Mouse (Mus musculus) v-Abl transformed pro-B cells (cell line): Measurements from ENCODE around the gene Veph1.

Experiments
- in situ Hi-C, 2 experiments: fragments of 400-800 bp; cut with MboI; formaldehyde crosslinking; loops; one replicate each; pipeline ENCODE4 v1.15.1; 2025; ENCODE audit not compliant: unreplicated experiment in 2 of 2

The Veph1 gene

DNA sequence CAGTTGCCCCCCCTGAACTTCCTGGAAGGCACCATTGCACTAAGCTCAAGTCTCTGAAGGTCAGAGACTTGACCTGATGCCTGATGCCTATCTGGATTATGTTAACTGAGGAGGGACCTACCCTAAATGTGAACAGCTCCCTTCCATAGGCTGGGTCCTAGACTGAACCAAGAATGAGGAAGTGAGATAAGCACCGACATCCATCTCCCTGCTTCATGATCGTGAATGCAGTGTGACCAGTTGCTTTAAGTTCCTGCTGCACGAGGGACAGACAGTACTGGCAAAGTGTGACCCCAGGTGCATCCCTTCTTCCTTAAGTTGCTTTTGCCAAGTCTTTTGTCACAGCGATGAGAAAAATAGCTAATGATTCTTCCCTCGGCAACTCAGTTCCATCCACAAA is 166.9 kb downstream of the Veph1 start:
- in situ Hi-C loops, result no loop called here

DNA sequence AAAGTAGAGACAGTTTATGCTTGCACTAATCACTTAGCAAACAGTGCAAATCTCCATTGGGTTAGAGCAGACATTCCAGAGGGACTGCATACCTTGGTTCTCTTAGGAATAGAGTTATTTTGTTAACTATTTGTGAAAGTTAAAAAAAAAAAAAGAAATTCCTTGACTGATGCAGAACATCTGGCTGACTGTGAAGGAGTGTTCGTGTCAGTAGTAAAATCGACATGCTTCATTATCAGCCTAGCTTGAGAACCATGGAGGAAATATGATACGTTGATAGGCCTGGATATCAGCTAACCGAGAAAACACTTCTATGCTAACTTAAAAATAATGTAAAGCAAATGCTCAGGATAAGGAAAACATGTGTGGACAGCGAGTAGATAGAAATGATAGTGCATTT is 191.1 kb downstream of the Veph1 start:
- in situ Hi-C loops, result no loop called here

GRCm38 (mm10) chr3:66102599-66102932 is 194.1 kb downstream of the Veph1 start:
- in situ Hi-C loops, result no loop called here

- in situ Hi-C loops, result no loop called here
These were observed 194.6 kb downstream of the Veph1 start for GRCm38 (mm10) chr3:66101809-66102598.

GRCm38 (mm10) chr3:66101074-66101473 is 195.6 kb downstream of the Veph1 start:
- in situ Hi-C loops, result no loop called here

DNA sequence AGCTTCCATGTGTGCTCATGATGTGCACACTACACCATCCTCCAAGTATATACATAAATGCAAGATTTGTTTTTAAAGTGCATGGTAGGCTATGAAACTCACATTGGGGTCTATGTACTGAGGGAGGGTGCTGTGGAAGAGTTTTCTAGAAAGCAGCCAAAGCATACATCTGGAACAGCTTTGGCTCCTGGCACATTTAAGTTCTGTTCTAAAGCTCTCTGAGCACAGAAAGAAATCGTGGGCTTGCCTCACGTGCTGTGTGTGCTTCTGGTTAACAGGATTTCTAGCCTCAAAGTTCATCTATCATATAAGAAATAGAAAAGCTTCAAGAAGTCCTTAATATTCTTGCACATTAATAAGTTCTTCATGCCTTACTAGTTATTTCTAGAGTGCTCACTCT is 204.9 kb downstream of the Veph1 start:
- in situ Hi-C loops, result no loop called here

DNA sequence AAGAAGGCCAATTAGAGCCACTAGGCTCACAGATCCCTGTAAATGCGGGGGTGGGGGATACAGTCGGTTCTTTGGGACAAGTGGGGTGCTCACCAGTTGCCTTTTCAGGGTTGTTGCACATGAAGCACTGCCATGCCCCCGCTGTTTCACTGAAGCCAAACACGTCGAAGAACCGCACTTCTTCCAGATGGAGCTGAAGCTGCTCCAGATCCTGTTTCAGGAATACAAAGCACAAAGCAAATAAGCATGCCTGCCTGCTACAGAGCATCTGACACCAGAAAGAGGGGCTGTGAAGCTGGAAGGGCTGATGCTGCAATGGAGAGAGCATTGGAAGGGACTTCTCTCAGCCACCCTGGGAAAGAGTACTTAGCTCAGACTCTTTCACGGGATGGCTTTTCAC is 209.0 kb downstream of the Veph1 start:
- in situ Hi-C loops, result no loop called here

GRCm38 (mm10) chr3:66083856-66084255 is 212.8 kb downstream of the Veph1 start:
- in situ Hi-C loops, result no loop called here

DNA sequence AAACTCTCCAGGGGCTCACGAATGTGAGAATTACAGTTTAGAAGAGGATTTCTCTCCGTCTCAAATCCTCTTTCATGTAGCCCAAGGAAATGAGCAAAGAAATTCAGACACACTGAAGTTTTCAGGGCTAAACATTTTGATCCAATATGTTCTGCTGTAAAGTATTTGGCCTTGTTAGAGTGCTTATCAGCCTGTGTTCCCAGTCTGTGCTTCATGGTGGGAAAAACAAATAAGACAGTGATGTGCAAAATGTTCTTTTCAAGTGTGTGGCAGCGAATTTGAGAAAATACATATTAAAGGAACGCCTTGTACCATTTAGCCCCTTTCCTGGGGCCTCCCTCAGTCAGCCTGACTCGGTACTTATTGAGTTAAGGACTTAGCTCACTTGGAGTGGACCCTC is 213.2 kb downstream of the Veph1 start:
- in situ Hi-C loops, result no loop called here

GRCm38 (mm10) chr3:66082975-66083374 is 213.7 kb downstream of the Veph1 start:
- in situ Hi-C loops, result no loop called here

GRCm38 (mm10) chr3:66081363-66081736 is 215.3 kb downstream of the Veph1 start:
- in situ Hi-C loops, result no loop called here

DNA sequence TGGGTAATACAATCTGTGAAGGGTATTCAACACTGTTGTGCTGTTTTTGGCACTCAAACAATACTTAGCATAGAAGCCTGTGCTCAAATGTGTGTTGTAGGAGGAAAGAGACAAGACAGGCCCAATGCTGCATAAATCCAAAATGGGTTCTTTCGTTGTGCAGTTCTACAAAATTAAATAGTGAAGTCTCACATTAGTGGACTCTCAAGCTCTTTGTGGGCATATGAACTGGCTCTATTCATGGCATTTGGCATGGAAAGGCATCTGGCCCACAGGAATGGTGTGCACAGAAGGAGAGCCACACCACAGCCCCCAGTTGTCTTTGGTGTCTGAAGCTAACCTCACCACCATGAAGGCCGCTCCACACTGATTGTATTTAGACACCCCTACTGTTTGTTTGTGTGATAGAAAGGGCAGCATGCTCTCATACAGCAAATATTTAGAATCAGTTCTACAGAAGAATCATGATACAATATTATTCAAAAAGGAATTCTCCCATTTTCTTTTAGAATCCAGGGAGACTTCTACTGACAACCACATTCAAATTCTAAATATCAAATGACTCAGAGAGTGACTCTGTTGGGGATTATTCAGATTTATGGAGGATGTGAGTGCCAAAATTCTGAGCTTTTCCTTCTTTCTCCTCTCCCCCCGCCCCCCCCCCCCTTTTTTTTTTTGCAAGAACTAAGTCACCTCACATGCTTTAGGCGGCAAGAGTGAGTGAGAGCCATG is 215.8 kb downstream of the Veph1 start:
- in situ Hi-C loops, result no loop called here

DNA sequence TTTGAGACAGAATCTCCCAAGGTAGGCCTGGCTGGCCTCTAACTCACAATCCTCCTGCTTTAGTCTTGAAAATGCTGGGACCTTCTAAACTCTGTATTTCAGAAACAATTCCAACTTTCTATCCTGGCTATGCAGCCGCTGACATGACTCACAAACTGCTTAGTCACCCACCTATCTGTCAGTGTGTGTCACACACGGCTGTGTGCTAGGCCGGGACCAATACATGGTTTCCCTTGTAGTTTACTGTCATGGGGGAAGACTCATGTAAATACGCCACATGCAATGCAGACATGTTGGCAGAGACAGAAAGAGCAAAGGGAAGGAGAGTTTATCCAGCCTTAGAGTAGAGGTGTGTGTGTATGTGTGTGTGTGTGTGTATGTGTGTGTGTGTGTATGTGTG is 216.8 kb downstream of the Veph1 start:
- in situ Hi-C loops, result no loop called here

DNA sequence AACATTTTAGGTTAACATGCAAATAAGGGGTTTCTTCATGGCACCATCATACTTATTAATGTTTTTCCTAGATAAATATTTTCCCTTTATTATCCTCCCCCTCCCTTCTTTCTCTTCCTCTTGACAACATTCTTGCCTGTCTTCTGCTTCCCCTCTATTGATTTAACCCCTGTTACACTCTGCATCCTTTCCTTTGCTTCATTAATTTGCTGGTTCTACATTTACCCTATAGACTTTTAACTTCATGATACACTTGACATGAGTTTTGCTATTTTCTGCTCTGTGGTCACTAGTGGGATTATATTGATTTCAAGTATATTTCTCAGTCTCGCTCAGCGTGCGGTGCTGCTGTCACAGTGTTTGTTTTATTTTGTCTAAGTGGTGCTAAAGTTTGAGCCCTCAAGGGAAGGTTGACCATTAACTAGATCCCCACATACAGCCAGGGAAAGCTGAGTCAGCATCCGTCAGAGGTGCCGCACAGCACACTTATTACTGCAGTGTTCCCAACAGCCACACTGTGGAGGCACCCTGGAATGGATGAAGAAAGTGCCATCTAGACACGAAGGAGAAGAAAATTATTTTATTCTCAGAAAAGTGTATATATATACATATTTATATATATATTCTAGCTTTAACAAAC is 217.6 kb downstream of the Veph1 start:
- in situ Hi-C loops, result no loop called here

DNA sequence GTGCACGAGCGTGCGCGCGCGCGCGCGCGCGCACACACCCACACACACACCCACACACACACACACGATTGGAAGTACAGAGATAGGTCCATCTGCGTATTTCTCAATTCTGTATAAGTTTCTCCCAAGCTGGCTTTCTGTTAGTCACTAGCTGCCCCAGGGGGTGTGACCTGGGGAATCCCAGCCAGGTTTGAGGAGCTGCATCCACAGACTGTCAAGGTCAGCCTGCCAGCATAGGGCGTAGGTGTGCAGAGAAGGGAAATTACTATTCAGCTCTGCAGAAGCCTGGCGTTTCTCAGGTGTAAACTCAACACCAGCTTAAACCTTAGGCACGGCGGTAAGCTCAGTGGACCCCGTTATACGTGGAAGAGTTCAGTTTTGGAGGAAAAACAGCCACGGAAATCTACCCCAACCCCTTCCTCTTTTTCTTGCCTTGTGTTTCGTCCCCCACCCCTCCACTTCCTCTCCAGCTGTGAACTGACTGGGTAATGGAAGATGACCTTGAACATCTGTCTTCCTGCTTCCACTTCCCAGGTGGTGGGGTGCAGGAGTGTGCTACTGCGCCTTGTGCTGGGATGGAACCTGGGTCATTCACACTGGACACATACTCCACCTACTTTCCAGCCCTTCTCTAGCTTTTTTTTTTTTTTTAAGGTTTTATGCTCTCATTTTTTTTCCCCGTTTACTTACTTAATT is 218.5 kb downstream of the Veph1 start:
- in situ Hi-C loops, result no loop called here

DNA sequence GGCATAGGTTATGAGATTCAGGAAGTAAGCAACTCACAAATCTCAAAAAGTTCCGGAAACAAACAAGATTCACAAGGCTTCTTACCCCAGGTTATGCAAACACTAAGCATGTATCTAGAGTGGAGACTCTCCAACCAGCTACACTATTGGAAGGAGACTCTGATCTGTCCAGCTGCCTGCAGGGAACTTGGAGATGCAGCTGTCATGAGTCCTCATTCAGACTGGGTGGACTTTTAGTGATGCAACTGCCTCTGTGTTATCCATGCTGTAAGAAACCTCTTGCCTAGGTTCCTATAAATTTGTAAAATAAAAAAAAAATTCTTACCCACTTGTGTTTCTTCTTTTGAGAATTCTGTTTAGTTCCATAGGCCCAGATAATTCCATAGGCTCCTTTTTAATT is 226.4 kb downstream of the Veph1 start:
- in situ Hi-C loops, result no loop called here

- in situ Hi-C loops, result no loop called here
These were observed 232.8 kb downstream of the Veph1 start for GRCm38 (mm10) chr3:66063881-66064280.

DNA sequence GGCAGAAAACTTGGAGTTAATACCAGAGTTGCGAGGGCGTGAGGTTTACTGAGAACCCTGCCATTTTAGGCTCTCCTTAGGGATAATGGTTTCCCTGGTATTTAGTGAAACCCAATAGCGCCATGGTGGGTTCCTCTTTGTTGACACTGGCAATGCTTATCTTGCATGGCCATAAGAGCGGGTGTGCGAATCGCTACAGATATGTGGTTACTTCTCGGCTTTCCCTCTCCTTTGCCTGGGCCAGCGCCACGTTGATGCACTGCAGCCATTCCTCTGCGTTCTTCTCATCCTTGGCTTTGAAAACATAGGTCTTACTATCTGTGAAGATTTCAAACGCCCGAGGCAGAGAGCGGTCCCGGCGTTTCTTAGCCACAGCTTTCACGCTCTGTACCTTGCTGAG is 239.7 kb downstream of the Veph1 start:
- in situ Hi-C loops, result no loop called here

DNA sequence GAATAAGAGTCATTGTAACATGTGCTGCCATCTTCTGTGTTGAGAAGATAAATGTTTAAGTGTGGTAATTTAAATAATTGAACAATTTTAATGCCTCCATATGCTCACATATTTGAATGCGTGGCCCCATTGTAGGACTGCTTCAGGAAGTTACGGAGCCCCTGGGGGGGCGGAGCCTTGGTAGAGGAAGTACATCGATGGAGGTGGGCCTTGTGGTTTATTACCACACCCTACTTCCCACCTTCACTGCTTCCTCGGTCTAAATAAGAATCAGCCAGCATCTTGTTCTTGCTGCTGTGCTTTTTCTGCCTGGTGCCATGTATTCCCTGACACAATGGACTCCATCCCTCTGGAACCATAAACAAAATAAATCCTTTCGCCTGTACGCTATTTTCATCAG is 241.0 kb downstream of the Veph1 start:
- in situ Hi-C loops, result no loop called here

- in situ Hi-C loops, result no loop called here
These were observed 246.3 kb downstream of the Veph1 start for GRCm38 (mm10) chr3:66050092-66050886.
